In the genomic region with DNA sequence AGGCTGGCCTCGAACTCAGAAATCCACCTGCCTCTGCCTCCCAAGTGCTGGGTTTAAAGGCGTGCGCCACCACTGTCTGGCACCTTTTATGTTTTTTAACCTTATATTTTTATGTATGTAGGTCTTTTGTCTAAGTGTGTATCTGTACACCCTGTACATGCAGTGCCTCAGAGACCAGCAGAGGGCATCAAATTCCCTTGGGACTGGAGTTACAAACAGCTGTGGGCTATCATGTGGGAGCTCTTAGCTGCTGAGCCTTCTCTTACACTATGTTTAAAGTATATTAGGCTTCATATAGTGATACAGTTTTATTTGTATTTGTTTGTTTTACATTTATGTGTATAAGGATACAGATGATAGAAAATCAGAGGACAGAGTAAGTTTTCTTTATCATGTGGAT, we compare ENCODE assay signal across 9 mouse cellular contexts. TPM values are rescaled to one million over a fixed set of nuclear protein-coding genes. Genes with fewer than 3 reads are reported as not detected.
DNase-seq lines count a peak whose midpoint lies in the region; ATAC-seq and TF ChIP-seq lines count a peak whose summit lies in the region.
"Had no signal": no experiment of that assay in that cellular context is flagged by ENCODE, and none has a peak within 500 bp of the region (broad histone marks: within the 10 kb centered on the region; RNA-seq: fewer than 3 reads in every experiment).

No protein-coding gene starts in this region.

- no peaks in the 10 kb centered on the region for H3K27me3 ChIP-seq in limb, embryonic 14.5 days (ENCODE audit: control insufficient read depth, insufficient read depth, low read length)
- H3K27me3 ChIP-seq: heart, embryonic 13.5 days had no signal

- no peak overlapping the region for H3K4me2 ChIP-seq in limb, embryonic 14.5 days (replicated peaks; ENCODE audit: low read depth, low read length, severe bottlenecking)
- H3K4me2 ChIP-seq: heart, embryonic 13.5 days had no signal

- peak; percentile 37 for DNase-seq in heart, postnatal 4 days
- no peak for DNase-seq in heart, adult 9 months (ENCODE audit: low spot score in 2 of 2)
- DNase-seq in A20 (ENCODE audit: low read depth, low spot score): peak; percentile 62
- DNase-seq in MN1 (ENCODE audit: low spot score): peak; percentile 55
- peak; percentile 30 for DNase-seq in limb, embryonic 14.5 days (ENCODE audit: low spot score)
- DNase-seq in T-cell, adult 2 months (ENCODE audit: low spot score): no peak
- no peak for DNase-seq in cerebellum, adult 8-10 months
- DNase-seq in frontal cortex, postnatal 10 days (ENCODE audit: low spot score in 2 of 2): no peak

- 96% methylated on average over 3 of the region's 3 CpGs for WGBS in limb, embryonic 14.5 days

- H3K27ac ChIP-seq in limb, embryonic 14.5 days (replicated peaks; ENCODE audit: low read depth, low read length): no peak overlapping the region
- H3K27ac ChIP-seq: heart, embryonic 13.5 days had no signal

- H3K36me3 ChIP-seq in limb, embryonic 14.5 days (ENCODE audit: control insufficient read depth, insufficient read depth, low read length): peaks cover 88% of the 10 kb centered on the region

- TF ChIP-seq POLR2A in limb, embryonic 14.5 days (IDR thresholded peaks at IDR 0.05; ENCODE audit: borderline replicate concordance, extremely low read depth, insufficient read depth, insufficient read length): no peak

- no peak overlapping the region for H3K4me3 ChIP-seq in limb, embryonic 14.5 days (replicated peaks; ENCODE audit: low read length)
- H3K4me3 ChIP-seq: heart, embryonic 13.5 days had no signal

- H3K4me1 ChIP-seq in limb, embryonic 14.5 days (ENCODE audit: control insufficient read depth, insufficient read depth, low read length): no peaks in the 10 kb centered on the region
- H3K4me1 ChIP-seq: heart, embryonic 13.5 days had no signal

- no peak overlapping the region for H3K9ac ChIP-seq in limb, embryonic 14.5 days (ENCODE audit: low read depth, low read length, severe bottlenecking)
- H3K9ac ChIP-seq: heart, embryonic 13.5 days had no signal

- no peaks in the 10 kb centered on the region for H3K9me3 ChIP-seq in limb, embryonic 14.5 days (ENCODE audit: control insufficient read depth, low read length)
- H3K9me3 ChIP-seq: heart, embryonic 13.5 days had no signal

- ATAC-seq in limb, embryonic 14.5 days (ENCODE audit: low FRiP score, low read depth): no peak

RNA-seq across cellular contexts. Expression of gene Map6d1, which starts 45.6 kb away (rescaled TPM):
- 1 to 10 TPM; 1.5 TPM for total RNA-seq in heart, postnatal 4 days (2021)
- polyA plus RNA-seq in limb, embryonic 14.5 days (2012; rRNA removed): 1.4 and 1.9 TPM in 2 replicates
- 0.44 and 1.2 TPM in 2 replicates for polyA plus RNA-seq in limb, embryonic 14.5 days (2014; fragmentation: Nextera tagmentation; extraction: Ambion mirVana)

RNA-seq across cellular contexts. Expression of gene Yeats2, which starts 54.7 kb away (rescaled TPM):
- total RNA-seq in heart, postnatal 4 days (2021): 10 to 100 TPM; 36.0 to 36.2 TPM
- polyA plus RNA-seq in limb, embryonic 14.5 days (2012; rRNA removed): 75.3 and 98.1 TPM in 2 replicates
- polyA plus RNA-seq in limb, embryonic 14.5 days (2014; fragmentation: Nextera tagmentation; extraction: Ambion mirVana): 31.3 and 40.5 TPM in 2 replicates

Comparison
In these comparisons a context has a peak if more than half of its experiments do, and no peak if none do; other contexts are left out.
1. DNase-seq: peak in heart, postnatal 4 days (single experiment), A20 (single experiment), MN1 (single experiment) and limb, embryonic 14.5 days (single experiment); none in heart, adult 9 months (0 of 2), T-cell, adult 2 months (single experiment), cerebellum, adult 8-10 months (single experiment) and frontal cortex, postnatal 10 days (0 of 2).